Mouse (Mus musculus) kidney, adult 18-20 months (tissue): ENCODE results near the gene Olfr651.
"Not testable (repeated sequence)": the region's sequence is repeated elsewhere in the genome, so short reads cannot be mapped to it uniquely, and the experiment has no call there.

Source experiments
- DNase-seq: peaks from one replicate; pipeline ENCODE4 v3.0.0; 2021

Olfr651 gene

DNA sequence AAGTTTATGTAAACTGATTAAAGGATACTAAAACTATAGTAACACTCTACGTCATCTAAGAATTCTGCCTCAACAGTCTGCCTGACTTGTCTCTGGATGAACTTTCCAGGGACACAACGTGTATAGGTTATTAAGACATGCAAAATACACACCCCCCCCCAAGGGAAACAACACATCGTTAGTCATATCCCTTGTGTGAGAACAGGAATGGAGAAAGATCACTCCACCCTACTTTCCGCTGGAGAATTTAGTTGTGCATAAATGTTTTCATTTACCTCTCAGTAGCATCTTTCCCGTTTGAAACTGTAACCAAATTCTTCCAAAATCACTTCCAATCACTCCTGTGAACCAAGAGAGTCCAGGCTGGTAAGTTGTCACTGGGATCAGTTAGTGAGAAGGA lies at the start of gene Olfr651:
TSS of gene Olfr651 (plus strand) at position 301 of the 400 bp plus-strand sequence.
- DNase-seq = no peak

DNA sequence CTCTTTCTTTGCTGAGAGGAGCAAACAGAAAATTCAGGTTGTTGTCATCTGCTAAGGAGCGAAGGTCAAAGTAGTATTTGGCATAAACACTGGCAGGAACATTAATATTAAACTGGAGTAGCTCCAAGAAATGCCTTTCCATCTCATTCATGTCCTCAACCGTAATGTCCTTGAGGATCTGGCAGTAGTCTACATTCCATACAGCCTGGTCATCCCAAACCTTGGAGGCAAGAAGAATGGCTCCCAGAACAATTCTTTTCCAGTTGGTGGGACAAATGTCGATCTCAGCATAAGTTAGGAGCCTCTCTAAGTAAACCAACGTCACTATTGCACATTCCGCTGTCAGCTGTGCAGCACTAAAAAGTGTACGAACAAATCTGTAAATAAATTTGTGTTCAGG lies 48.7 kb upstream of the Olfr651 start:
- not testable (repeated sequence) for DNase-seq

DNA sequence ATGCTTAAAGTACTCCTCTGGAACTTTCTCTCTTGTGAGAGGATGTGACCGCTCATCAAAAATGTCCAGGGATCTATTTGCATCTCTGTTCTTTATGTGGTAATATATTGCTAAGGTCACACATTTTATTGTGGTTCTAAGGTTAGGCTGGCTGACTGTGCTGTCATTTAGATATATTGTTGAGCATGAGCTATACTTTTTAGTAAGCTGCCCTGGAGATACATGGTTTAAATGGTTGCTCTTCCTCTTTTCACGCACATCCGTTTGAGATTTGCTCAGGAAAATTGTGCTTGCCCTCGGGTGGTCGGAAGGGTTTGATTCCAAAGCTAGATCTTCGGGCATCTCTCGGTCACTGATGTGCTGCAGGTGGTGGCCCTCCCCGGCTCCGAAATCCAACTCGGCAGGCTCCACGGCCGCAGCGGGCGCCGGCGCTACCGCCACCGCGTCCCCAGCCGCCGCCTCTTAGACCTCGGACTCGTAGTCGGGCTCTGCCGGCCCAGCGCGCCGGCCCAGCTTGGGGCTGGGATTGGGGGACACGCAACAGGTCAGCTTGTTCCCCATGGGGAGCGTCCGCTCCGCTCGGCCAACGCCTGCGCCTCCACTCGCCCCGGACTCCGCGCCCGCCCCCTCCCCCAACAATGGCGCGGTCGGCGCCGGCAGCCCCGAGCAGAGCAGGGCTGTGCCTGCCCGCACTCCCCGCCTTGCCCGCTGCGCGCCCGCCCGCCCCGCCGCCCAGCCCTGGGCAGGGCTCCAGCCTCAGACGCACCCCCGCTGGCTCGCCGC lies 48.2 kb upstream of the Olfr651 start:
- no peak for DNase-seq

DNA sequence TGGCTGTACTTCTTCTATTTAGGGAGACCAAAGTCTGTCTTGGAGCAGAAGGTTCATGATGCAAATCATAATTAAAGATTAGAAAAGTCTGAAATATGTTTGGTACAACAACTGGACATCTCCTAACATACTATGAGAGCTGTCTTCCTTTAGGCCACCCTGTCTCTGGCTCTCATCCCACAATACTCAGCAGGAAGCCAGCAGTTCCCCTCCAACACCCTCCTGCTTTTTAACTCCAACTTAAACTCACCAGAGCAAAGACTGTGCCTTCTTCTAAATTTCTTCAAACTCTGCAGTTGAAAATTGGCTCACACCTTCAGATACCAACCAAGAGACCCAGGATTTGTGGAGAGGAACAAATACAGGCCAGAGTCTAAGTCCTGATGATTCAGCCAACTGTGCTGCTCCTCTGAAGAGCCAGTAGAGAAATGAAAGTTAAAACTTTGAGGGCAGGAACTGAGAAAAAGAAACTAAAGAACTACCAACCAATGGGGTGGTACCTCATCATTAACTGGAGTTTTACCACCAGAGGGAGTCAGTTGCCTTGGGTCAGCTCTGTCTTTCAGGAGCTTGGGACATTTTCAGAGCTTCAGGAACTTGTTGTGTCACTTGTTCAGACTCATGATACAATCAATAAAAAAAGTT lies 42.4 kb upstream of the Olfr651 start, which contains the start of gene Trim30d:
TSS of gene Trim30d (minus strand) at position 429 of the 645 bp plus-strand sequence.
- not testable (repeated sequence) for DNase-seq

DNA sequence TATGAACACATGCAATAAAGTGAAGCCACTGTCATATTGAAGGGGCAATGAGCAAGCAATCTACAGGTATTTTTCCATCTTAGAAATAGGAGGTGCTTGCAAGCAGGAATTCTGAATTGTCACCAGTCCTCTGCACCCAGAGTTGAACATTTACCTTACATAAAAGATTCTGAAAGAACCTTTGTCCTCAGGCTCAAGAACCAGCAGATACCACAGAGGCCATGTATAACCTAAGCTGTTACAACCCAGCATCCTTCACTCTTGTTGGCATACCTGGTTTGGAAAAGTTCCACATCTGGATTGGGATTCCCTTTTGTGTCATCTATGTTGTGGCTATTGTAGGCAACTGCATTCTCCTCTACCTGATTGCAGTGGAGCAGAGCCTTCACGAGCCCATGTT lies 2.8 kb downstream of the Olfr651 start:
- DNase-seq = no peak

DNA sequence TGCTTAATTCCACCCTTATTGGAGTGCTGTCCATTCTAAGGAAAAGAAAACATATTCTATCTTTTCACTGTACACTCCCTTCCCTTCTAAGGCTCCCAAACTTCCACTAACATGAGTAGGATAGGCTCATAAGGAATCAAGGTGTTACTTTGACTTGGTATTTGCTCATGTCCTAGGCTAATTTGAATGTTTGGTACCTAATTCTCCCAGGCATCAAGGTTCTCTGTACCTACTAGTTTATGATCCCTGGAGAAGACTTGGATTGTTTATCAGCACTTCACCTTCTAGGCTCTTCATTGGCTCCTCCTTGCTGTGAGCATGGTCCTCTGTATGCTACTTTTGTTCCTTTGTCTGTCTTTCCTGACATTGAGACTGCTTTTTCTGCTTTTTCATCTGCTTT lies 10.7 kb downstream of the Olfr651 start, which contains the start of gene Olfr652:
TSS of gene Olfr652 (plus strand) at position 301 of the 400 bp plus-strand sequence.
- DNase-seq = no peak

DNA sequence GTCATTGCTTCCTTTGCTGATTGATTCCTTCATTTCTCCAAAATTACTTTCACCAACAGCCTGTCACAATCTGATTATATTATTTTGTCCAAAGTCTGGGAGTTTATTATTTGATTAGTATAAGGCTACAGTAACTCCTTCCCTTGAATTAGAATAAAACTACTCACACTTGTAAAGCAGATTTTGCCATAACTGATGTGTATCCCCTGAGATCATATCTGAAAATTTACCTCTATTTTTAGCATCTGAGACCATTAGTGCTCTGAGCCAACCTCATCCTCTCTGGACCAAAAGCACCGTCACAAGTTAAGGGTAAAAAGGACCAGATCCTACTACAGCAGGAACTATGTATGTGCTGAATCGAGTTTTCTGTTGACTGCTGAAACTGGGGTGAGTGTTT lies 27.1 kb downstream of the Olfr651 start, which contains the start of gene Olfr653:
TSS of gene Olfr653 (plus strand) at position 301 of the 400 bp plus-strand sequence.
- DNase-seq = no peak

DNA sequence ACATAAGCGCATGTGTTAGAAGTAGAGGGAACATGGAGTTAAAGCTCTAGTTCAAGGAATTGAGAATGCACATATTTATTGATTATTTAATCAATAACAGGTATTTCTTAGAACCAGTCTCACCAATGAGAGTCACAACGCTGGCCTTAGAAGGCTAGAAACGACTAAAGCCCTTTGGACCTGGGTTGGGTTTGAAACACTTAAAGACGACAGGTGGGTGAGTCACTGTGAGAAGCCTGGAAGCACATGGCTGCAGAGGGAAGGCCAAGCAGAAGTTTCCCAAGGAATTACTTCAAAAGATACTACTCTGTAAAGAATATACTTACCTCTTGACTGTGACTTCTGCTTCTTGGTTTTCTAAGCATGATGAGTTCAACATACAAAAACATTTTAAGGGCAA lies 30.9 kb downstream of the Olfr651 start:
- DNase-seq = no peak

DNA sequence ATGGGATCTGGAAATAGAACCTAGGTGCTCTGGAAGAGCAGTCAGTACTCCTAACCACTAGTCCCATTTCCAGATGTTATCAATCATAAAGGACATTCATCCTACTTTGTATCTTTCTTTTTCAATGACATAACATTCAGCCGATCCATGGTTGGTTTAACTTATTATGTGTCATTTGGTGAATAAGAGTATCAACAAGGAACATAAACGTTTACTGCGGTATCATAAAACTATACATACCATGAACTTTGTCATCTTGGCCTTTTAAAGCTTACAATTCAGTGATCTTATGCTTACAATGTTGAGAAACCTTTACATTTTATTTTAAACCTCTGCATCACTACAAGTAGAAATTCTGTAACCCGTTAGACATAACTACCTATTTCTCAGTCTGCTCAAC lies 31.5 kb downstream of the Olfr651 start:
- DNase-seq = no peak

DNA sequence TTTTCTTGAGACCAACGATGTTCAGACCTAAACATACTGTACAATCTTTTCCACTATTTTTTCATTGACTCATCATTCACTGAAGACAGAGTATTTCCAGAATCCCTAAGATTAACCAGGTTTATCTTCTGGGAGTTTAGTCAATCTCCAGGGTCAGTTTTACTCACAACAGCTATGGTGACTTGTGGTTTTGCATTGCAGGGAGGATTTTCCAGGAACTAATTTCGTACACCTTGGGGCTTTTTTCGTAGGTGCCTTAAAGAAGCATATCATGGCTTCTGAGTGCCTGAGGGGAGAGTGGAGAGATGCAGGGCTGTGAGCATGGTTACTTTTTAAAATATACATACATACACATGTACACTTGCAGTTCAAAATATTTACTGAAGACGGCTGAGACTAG lies 36.8 kb downstream of the Olfr651 start, which contains the start of gene Olfr654:
TSS of gene Olfr654 (plus strand) at position 301 of the 400 bp plus-strand sequence.
- DNase-seq = no peak

DNA sequence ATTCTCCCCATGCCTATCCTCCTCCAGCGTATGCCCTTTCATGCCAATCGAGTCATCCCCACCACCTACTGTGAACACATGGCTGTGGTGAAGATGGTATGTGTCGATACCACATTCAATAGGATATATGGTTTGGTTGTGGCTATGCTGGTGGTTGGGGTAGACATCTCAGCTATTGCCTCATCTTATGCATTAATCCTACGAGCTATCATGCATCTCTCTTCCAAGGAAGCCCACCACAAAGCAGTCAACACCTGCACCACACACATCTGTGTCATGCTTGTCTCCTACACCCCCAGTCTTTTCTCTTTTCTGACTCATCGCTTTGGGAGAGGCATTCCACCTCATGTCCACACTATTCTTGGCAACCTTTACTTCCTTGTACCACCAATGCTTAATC lies 38.3 kb downstream of the Olfr651 start:
- DNase-seq = no peak

DNA sequence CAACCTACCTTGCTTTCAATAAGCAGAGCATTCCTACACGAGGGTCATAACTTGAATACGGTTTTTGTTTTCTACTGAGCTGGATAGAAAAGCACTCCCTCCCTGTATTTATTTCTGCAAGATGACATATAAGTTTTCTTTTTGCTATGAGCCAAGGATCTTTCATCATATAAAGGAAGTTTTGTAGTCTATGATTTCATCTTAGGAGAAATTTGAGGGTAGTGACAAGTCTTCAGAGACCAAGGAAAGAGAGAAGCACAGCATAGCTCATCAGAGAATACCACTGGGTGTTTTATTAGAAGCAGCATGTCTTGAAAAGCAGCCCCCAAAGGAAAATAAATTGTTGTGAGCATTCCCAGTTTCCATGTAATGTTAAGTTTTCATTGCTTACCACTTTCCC lies 51.7 kb downstream of the Olfr651 start, which contains the start of gene Olfr655:
TSS of gene Olfr655 (minus strand) at position 101 of the 400 bp plus-strand sequence.
- DNase-seq = no peak

DNA sequence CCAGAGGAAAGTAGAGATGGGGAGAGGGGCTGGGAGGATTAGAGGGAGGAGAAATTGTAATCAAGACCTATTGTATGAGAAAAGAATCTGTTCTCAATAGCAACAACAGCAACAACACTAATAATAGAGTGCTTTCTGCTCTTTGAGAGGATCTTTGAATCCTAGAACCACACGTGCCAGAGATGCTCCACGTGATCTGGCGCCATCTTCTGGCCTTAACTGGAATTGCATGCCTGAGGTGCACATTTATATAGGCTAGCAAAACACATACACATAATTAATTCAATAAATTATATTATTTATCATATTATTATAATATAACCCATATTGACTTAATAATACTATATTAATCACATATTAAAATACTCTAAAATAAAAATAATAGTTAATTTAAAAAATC lies 53.2 kb downstream of the Olfr651 start:
- peak; percentile 44 for DNase-seq
